In the genomic region with DNA sequence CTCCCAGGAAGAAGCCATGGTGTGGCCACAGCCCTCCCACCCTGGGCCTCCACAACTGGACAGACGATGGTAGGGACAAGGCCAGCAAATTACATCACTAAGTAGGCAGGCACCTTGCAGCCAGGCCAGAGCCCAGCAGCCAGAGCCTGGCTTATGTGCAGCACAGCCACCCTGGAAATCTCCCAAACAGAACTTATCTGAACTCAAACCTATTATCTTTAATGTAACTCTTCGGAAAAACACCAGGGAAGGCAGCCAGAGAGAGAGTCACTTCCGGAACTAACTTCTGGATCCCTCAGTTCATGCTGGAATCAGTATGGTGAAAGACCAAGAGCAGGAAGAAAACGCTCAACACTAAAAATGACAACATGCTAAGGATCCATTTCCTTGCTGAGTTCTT, we compare ENCODE assay signal across 9 mouse cellular contexts. TPM values are rescaled to one million over a fixed set of nuclear protein-coding genes. Genes with fewer than 3 reads are reported as not detected.
DNase-seq lines count a peak whose midpoint lies in the region; ATAC-seq and TF ChIP-seq lines count a peak whose summit lies in the region.
"Had no signal": no experiment of that assay in that cellular context is flagged by ENCODE, and none has a peak within 500 bp of the region (broad histone marks: within the 10 kb centered on the region; RNA-seq: fewer than 3 reads in every experiment).

No protein-coding gene starts in this region.

- no peaks in the 10 kb centered on the region for H3K27me3 ChIP-seq in midbrain, embryonic 14.5 days (ENCODE audit: control insufficient read depth, insufficient read depth, low read length)
- H3K27me3 ChIP-seq in midbrain, embryonic 11.5 days (ENCODE audit: control insufficient read depth, insufficient read depth, low read length) = no peaks in the 10 kb centered on the region
- H3K27me3 ChIP-seq in intestine, postnatal 0 days (replicated peaks; ENCODE audit: control insufficient read depth, insufficient read depth, low read length) = no peaks in the 10 kb centered on the region
- H3K27me3 ChIP-seq in small intestine, adult 2 months (ENCODE audit: control insufficient read depth, insufficient read depth, low read length) = no peaks in the 10 kb centered on the region
- no peaks in the 10 kb centered on the region for H3K27me3 ChIP-seq in forebrain, embryonic 13.5 days
- H3K27me3 ChIP-seq: embryonic facial prominence, embryonic 15.5 days had no signal

- DNase-seq in midbrain, embryonic 14.5 days = no peak
- DNase-seq in midbrain, embryonic 11.5 days (ENCODE audit: low spot score, missing footprints) = no peak
- peak; percentile 58 for DNase-seq in heart, adult 8-10 months (ENCODE audit: low spot score)
- DNase-seq: right cerebral cortex, postnatal 14 days had no signal

- H3K36me3 ChIP-seq in midbrain, embryonic 14.5 days (ENCODE audit: control insufficient read depth, insufficient read depth, low read length) = 0 out of 2 replicates have a peak, but pooled peaks cover 6% of the 10 kb centered on the region
- H3K36me3 ChIP-seq in midbrain, embryonic 11.5 days (ENCODE audit: control insufficient read depth, insufficient read depth, low read length) = no peaks in the 10 kb centered on the region
- H3K36me3 ChIP-seq in intestine, postnatal 0 days (ENCODE audit: control insufficient read depth, insufficient read depth) = no peaks in the 10 kb centered on the region
- peaks cover 5% of the 10 kb centered on the region; the same call in 1 of the 2 replicates for H3K36me3 ChIP-seq in small intestine, adult 2 months (ENCODE audit: control insufficient read depth, insufficient read depth, low read length)
- peaks cover 13% of the 10 kb centered on the region; the same call in 1 of the 2 replicates for H3K36me3 ChIP-seq in forebrain, embryonic 13.5 days (ENCODE audit: poor library complexity, severe bottlenecking)
- H3K36me3 ChIP-seq: embryonic facial prominence, embryonic 15.5 days had no signal

- ATAC-seq in midbrain, embryonic 14.5 days (ENCODE audit: low FRiP score, low TSS enrichment) = no peak
- no peak for ATAC-seq in midbrain, embryonic 11.5 days (ENCODE audit: low FRiP score)
- ATAC-seq in intestine, postnatal 0 days = no peak
- ATAC-seq in inflammation-experienced regulatory T-cells, adult 6 months = no peak
- ATAC-seq in forebrain, embryonic 13.5 days = no peak

- TF ChIP-seq CTCF in intestine, postnatal 0 days (IDR thresholded peaks at IDR 0.05; ENCODE audit: low read depth) = no peak
- no peak for TF ChIP-seq CTCF in small intestine, adult 2 months (IDR thresholded peaks at IDR 0.05; ENCODE audit: extremely low read depth, insufficient read length, insufficient replicate concordance, low read depth, low read length)

- TF ChIP-seq POLR2A in small intestine, adult 2 months (IDR thresholded peaks at IDR 0.05; ENCODE audit: low read depth, low read length) = no peak

- 85% methylated on average over 4 of the region's 4 CpGs for WGBS in midbrain, embryonic 14.5 days
- WGBS in midbrain, embryonic 11.5 days = 85% methylated on average over 4 of the region's 4 CpGs
- 45% methylated on average over 4 of the region's 4 CpGs for WGBS in intestine, postnatal 0 days
- WGBS in small intestine, adult 2 months = 31% methylated on average over 4 of the region's 4 CpGs
- WGBS in forebrain, embryonic 13.5 days = 81% methylated on average over 4 of the region's 4 CpGs

- H3K9ac ChIP-seq in midbrain, embryonic 14.5 days (replicated peaks; ENCODE audit: low read length) = no peak overlapping the region
- no peak overlapping the region for H3K9ac ChIP-seq in midbrain, embryonic 11.5 days (ENCODE audit: low read length)
- H3K9ac ChIP-seq in intestine, postnatal 0 days (ENCODE audit: low read depth, low read length) = no peak overlapping the region
- H3K9ac ChIP-seq in forebrain, embryonic 13.5 days = no peak overlapping the region
- H3K9ac ChIP-seq: embryonic facial prominence, embryonic 15.5 days had no signal

- H3K9me3 ChIP-seq in midbrain, embryonic 14.5 days (ENCODE audit: control insufficient read depth, low read length) = no peaks in the 10 kb centered on the region
- H3K9me3 ChIP-seq in midbrain, embryonic 11.5 days (ENCODE audit: control insufficient read depth, low read length) = no peaks in the 10 kb centered on the region
- H3K9me3 ChIP-seq in intestine, postnatal 0 days (ENCODE audit: control insufficient read depth) = no peaks in the 10 kb centered on the region
- H3K9me3 ChIP-seq in forebrain, embryonic 13.5 days (replicated peaks) = no peaks in the 10 kb centered on the region
- H3K9me3 ChIP-seq: embryonic facial prominence, embryonic 15.5 days had no signal

- no peak overlapping the region for H3K4me3 ChIP-seq in midbrain, embryonic 14.5 days (replicated peaks; ENCODE audit: low read depth, low read length)
- H3K4me3 ChIP-seq in midbrain, embryonic 11.5 days (ENCODE audit: low read depth, low read length) = no peak overlapping the region
- H3K4me3 ChIP-seq in intestine, postnatal 0 days (ENCODE audit: low read depth, low read length) = no peak overlapping the region
- no peak overlapping the region for H3K4me3 ChIP-seq in small intestine, adult 2 months (ENCODE audit: low read depth, low read length)
- H3K4me3 ChIP-seq in forebrain, embryonic 13.5 days = no peak overlapping the region
- H3K4me3 ChIP-seq: embryonic facial prominence, embryonic 15.5 days had no signal

- no peak overlapping the region for H3K4me2 ChIP-seq in midbrain, embryonic 14.5 days (ENCODE audit: low read length)
- no peak overlapping the region for H3K4me2 ChIP-seq in midbrain, embryonic 11.5 days
- H3K4me2 ChIP-seq in intestine, postnatal 0 days (replicated peaks; ENCODE audit: low read depth) = no peak overlapping the region
- H3K4me2 ChIP-seq in forebrain, embryonic 13.5 days = no peak overlapping the region
- H3K4me2 ChIP-seq: embryonic facial prominence, embryonic 15.5 days had no signal

- peaks cover 26% of the 10 kb centered on the region for H3K4me1 ChIP-seq in midbrain, embryonic 14.5 days (ENCODE audit: control insufficient read depth, insufficient read depth, low read length)
- peaks cover 31% of the 10 kb centered on the region for H3K4me1 ChIP-seq in midbrain, embryonic 11.5 days (ENCODE audit: control insufficient read depth, insufficient read depth, low read length)
- no peaks in the 10 kb centered on the region for H3K4me1 ChIP-seq in intestine, postnatal 0 days (replicated peaks; ENCODE audit: control insufficient read depth, insufficient read depth, low read length)
- H3K4me1 ChIP-seq in small intestine, adult 2 months (ENCODE audit: control insufficient read depth, insufficient read depth, insufficient read length, low read length) = peaks cover 8% of the 10 kb centered on the region; the same call in 1 of the 2 replicates
- peaks cover 20% of the 10 kb centered on the region for H3K4me1 ChIP-seq in forebrain, embryonic 13.5 days

- 0 out of 2 replicates have a peak overlapping the region, but pooled peaks have one; percentile 5 for H3K27ac ChIP-seq in midbrain, embryonic 14.5 days (replicated peaks; ENCODE audit: low read depth, low read length)
- H3K27ac ChIP-seq in midbrain, embryonic 11.5 days (ENCODE audit: low read depth, low read length) = no peak overlapping the region
- peak overlapping the region; percentile 28; the same call in 1 of the 2 replicates for H3K27ac ChIP-seq in intestine, postnatal 0 days (ENCODE audit: low read depth, low read length)
- 0 out of 2 replicates have a peak overlapping the region, but pooled peaks have one; percentile 33 for H3K27ac ChIP-seq in small intestine, adult 2 months (ENCODE audit: insufficient read depth, low read depth, low read length)
- H3K27ac ChIP-seq in forebrain, embryonic 13.5 days = no peak overlapping the region
- H3K27ac ChIP-seq: embryonic facial prominence, embryonic 15.5 days had no signal

RNA-seq across cellular contexts. Expression of a gene that starts 45.1 kb away (rescaled TPM):
- polyA plus RNA-seq in midbrain, embryonic 14.5 days (2014; fragmentation: Nextera tagmentation; extraction: Ambion mirVana) = 14.1 and 16.4 TPM in 2 replicates
- 13.7 and 15.0 TPM in 2 replicates for polyA plus RNA-seq in midbrain, embryonic 11.5 days (2014; fragmentation: Nextera tagmentation; extraction: Ambion mirVana)
- 10 to 100 TPM in 3 of 4 experiments, 1 to 10 TPM in 1; 8.2 to 13.1 (median 12.1) TPM for total RNA-seq in heart, adult 8-10 months (2022)
- 5.4 and 6.8 TPM in 2 replicates for polyA plus RNA-seq in intestine, postnatal 0 days (2015; fragmentation: Nextera tagmentation; extraction: Ambion mirVana)
- 21.8 and 59.5 TPM in 2 replicates for polyA plus RNA-seq in small intestine, adult 2 months (2012; rRNA removed)
- 1 to 10 TPM; 3.8 to 7.1 (median 7.0) TPM for polyA plus RNA-seq in inflammation-experienced regulatory T-cells, adult 6 months (2017; shearing (Covaris generic))
- 8.7 and 8.8 TPM in 2 replicates for polyA plus RNA-seq in forebrain, embryonic 13.5 days (2015; fragmentation: Nextera tagmentation; extraction: Ambion mirVana)

Comparison
In these comparisons a context has a peak if more than half of its experiments do, and no peak if none do; other contexts are left out.
1. H3K27ac ChIP-seq: peak in midbrain, embryonic 14.5 days (single experiment), intestine, postnatal 0 days (single experiment) and small intestine, adult 2 months (single experiment); none in midbrain, embryonic 11.5 days (single experiment) and forebrain, embryonic 13.5 days (single experiment).